Mouse (Mus musculus): ENCODE data around the gene Sash1. TPM values are rescaled to one million over a fixed set of nuclear protein-coding genes. Genes with fewer than 3 reads are reported as not detected.

Sash1 gene
- total and polyA plus RNA-seq, 2 experiments: 9.6 to 21.1 TPM

DNA sequence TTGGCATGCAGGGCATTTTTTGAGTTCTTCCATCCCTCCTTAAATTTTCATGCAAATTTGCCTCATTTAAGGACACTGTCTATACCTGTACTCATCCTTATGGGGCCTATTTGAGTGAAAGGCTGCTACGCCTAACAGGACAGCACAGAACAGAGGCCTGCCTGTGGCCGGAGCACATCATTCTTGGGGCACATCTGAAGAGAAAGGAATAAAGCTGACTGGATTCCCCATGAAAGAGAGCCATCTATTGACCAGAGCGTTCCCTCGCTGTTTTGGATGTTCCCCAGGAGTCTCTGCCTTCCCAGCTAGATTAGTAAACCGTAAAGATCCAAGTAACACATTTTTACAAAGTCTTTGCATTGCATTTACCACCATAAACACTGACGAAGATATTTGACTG is 203.5 kb downstream of the Sash1 start:
- 75% methylated on average over 6 of the region's 6 CpGs for whole genome bisulfite sequencing
- Histone ChIP-seq H3K4me1 (ENCODE audit: control insufficient read depth, insufficient read depth, low read length) (no peaks in the 10 kb centered on the region; the same call in 1 of the 2 replicates), H3K36me3 (ENCODE audit: control insufficient read depth, insufficient read depth, low read length) (no peaks in the 10 kb centered on the region), H3K27me3 (ENCODE audit: control insufficient read depth, insufficient read depth, low read length) (no peaks in the 10 kb centered on the region), H3K4me3 (ENCODE audit: insufficient read depth, low read depth, low read length) (no peak overlapping the region), H3K79me2 (ENCODE audit: control insufficient read depth, insufficient read depth, low read length) (no peaks in the 10 kb centered on the region), H3K9ac (ENCODE audit: low read depth, low read length) (no peak overlapping the region), H3K27ac (replicated peaks; ENCODE audit: insufficient read depth, low read depth, low read length) (no peak overlapping the region)
- TF ChIP-seq CTCF (IDR thresholded peaks at IDR 0.05; ENCODE audit: low read depth, low read length) (no peak), POLR2A (IDR thresholded peaks at IDR 0.05; ENCODE audit: extremely low read depth, insufficient read depth, low read length) (no peak)
- no peak for DNase-seq (ENCODE audit: extremely low read depth, low read depth, low spot score)

DNA sequence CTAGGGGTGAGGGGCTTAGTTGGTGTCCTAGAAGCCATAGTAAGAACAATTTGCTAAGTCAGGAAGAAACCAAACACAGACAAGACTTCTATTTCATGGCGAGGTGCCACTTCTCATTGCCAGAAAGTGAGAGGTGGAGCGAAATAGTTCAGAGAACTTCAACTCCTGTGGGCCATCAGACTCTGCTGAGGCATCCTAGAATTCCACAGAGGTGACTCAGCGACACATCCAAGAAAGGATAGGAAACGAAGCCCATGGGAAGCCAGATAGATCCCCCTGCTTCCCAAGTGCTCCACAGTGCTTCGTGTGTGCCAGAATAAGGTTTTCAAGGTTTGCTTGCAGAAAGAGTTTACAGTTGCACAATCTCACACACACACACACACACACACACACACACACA is 209.1 kb downstream of the Sash1 start:
- no peaks in the 10 kb centered on the region for H3K79me2 ChIP-seq (ENCODE audit: control insufficient read depth, insufficient read depth, low read length)
- no peak overlapping the region for H3K9ac ChIP-seq (ENCODE audit: low read depth, low read length)
- H3K27me3 ChIP-seq (ENCODE audit: control insufficient read depth, insufficient read depth, low read length): no peaks in the 10 kb centered on the region
- WGBS: 58% methylated on average over 5 of the region's 5 CpGs
- no peaks in the 10 kb centered on the region for H3K4me1 ChIP-seq (ENCODE audit: control insufficient read depth, insufficient read depth, low read length)
- H3K4me3 ChIP-seq (ENCODE audit: insufficient read depth, low read depth, low read length): no peak overlapping the region
- no peaks in the 10 kb centered on the region for H3K36me3 ChIP-seq (ENCODE audit: control insufficient read depth, insufficient read depth, low read length)
- DNase-seq (ENCODE audit: extremely low read depth, low read depth, low spot score): no peak
- H3K27ac ChIP-seq (replicated peaks; ENCODE audit: insufficient read depth, low read depth, low read length): no peak overlapping the region
- no peak for TF ChIP-seq CTCF (IDR thresholded peaks at IDR 0.05; ENCODE audit: low read depth, low read length)
- TF ChIP-seq POLR2A (IDR thresholded peaks at IDR 0.05; ENCODE audit: extremely low read depth, insufficient read depth, low read length): no peak

Data from liver, adult 2 months (tissue).